Mouse (Mus musculus) stomach, postnatal 0 days (tissue): ENCODE measurements at regions not wholly inside any gene's neighbourhood (a gene's known extent, or its start where the extent isn't known, plus 50 kb on each side); places are given as distances from the start of the nearest gene placed in this dataset.

Experiments used
- CTCF ChIP-seq: IDR thresholded peaks from 2 replicates; pipeline ENCODE4 v1.5.1; 2016; ENCODE audit warnings: antibody characterized with exemption, low read depth, mild to moderate bottlenecking, moderate library complexity
- EP300 ChIP-seq: optimal IDR thresholded peaks from 2 replicates; pipeline ENCODE3; 2016; ENCODE audit warnings: antibody characterized with exemption

DNA sequence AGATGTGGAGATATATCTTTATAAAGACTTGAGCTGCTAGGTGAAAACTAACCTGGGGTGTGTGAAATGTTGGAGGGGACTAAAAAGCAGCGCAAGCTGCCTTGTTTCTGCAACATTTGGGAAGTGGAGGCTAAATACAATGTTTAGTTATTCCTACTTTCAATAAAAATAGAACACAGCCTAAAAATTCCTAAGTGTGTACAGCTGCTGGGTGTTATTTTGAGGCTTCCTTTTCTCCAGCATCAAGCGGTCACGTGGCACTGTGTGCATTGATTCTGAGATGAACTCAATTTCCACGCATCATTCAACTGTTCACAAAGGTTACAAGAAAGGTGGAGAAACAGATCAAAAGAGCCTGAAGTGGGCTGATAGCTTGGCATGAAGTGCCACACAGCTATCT is 896.4 kb downstream of the Adgrl2 start:
- TF ChIP-seq CTCF (no peak), EP300 (no peak)
